Mouse (Mus musculus): ENCODE measurements around the gene Slc30a10. TPM values are rescaled to one million over a fixed set of nuclear protein-coding genes. Genes with fewer than 3 reads are reported as not detected.

Slc30a10 gene
- total RNA-seq, 2 experiments from 2014 or later = 0.05 TPM; not detected in 1

DNA sequence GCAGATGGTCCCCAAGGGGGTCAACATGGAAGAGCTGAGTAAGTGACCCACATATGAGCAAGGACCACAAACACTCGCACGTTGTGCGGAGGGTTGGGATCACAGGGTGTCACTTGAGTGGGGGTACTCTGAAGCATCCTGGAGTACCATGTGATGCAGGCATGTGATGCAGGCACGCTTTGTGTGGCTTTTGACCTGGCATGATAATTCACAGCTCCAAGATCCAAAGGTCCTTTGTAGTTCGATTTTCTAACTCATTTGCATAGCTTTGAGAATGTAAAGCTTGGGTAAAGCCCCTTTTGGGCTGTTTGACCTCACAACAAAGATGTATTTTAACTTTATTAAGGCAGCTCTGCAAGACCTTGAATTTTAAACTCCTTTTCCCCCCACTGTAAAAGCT, 8.2 kb downstream of the Slc30a10 start:
- DNase-seq (ENCODE audit: low spot score) = no peak

- no peak for DNase-seq (ENCODE audit: low spot score)
These were observed 14.9 kb downstream of the Slc30a10 start for GRCm38 (mm10) chr1:185469551-185470021.

- no peak for DNase-seq (ENCODE audit: low spot score)
These were observed 17.5 kb downstream of the Slc30a10 start for GRCm38 (mm10) chr1:185472025-185472720.

DNA sequence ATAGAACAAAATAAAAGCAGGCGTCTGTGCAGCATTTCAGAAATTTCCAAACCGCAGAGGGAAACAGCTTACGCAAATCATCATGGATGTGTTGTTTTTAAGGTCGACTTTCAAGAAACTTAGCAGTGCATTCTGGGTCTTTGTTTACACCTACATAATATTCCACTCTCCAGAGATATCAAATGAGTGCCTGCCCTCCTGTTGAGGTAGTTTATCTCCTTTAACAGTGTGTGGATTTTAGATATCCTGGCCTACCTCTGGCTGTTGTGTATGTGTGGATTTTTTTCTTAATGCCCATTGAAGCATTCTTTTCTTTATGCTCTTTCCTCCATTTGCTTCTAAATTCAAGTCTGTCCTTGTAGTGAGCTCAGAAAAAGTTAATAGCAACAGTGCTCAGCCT, 18.1 kb downstream of the Slc30a10 start:
- no peak for DNase-seq (ENCODE audit: low spot score)

DNA sequence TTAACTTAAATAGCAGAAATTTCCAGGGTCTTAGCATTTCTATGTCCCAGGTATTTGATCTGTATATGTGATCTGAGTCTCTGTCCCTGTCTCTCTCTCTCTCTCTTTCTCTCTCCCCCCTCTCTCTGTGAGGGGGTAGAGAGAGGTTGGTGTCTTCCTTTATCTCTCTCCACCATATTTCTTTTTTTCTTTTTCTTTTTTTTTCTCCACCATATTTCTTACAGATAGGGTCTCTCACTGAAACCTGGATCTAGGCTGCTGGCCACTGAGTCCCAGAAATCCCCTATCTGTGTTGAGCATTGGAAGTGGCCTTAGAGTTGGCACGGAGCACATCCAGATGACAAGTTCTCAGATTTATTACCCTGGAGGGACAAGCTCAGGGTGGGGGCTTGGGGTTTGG, 18.8 kb downstream of the Slc30a10 start:
- DNase-seq (ENCODE audit: low spot score) = no peak

DNA sequence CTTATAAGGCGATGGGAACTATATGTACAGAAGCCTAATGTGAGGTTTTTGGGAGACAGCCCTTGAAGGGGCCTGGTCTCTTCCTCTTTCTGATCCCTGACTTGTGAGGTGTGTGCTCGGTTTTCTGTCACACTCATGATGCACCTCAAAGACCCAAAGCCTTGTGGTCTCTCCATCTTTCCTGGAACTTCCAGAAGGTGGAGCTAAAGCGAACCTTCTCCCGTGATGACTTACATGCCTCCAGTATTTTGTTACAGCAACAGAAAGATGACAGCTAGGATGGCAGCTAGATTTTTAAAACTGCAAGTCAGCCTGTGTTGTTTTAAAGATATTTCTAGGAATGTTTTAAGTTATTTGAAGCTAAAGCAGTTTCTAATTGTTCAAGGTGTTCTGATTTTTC, 25.2 kb downstream of the Slc30a10 start:
- no peak for DNase-seq (ENCODE audit: low spot score)

GRCm38 (mm10) chr1:185482001-185482761, 27.5 kb downstream of the Slc30a10 start:
- DNase-seq (ENCODE audit: low spot score) = no peak

GRCm38 (mm10) chr1:185482762-185483161, 28.1 kb downstream of the Slc30a10 start:
- no peak for DNase-seq (ENCODE audit: low spot score)

DNA sequence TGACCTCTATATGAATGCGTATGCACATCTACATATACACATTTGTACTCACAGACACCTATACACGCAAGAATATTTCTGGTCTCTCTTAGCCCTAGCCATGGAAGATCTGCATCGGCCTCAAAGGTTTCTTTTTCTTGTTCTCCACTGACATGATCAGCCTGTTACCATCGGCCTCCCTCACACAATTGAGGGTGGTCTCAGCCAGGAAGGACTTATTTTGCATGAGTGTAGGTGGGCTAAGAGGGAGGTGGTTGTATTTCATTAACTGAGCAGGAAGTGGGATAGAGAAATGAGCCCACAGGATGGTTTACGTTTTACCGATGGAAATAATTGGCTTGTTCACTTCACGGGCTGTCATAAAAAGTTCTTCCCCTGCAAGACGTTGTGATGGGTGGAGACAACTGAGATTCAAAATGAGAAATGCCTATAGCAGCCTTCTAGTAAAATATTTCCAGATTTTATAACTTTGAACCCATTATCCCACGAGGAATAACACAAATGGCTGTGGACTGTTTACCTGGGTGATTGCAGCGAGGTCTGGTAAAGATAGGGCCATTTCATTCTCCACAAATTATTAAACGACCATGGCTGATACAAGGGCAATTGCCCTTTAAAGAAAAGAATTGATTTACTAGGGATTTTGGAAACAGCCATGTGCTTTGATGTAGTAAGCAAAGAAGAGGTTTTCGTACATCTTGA, 28.9 kb downstream of the Slc30a10 start:
- no peak for DNase-seq (ENCODE audit: low spot score)

GRCm38 (mm10) chr1:185484281-185484680, 29.6 kb downstream of the Slc30a10 start:
- no peak for DNase-seq (ENCODE audit: low spot score)

DNA sequence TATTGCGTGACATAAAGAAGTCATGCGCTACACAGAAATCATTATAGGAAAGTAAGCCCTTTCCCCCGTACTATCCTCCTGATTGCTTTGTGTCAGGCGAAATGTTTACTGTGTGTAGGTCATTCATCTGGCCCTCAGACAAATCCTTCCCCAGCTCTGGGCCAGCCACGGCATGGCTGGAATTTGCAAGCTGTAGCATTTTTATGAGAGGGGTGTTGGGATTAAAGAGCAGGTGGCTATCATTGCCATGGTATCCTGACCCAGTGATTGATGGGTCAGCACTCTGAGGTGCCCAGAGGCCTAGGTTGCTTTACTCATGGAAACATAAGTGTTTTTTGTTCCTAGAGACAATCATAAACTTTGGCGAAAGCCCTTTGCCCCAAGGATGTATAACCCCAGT, 35.2 kb downstream of the Slc30a10 start:
- no peak for DNase-seq (ENCODE audit: low spot score)

DNA sequence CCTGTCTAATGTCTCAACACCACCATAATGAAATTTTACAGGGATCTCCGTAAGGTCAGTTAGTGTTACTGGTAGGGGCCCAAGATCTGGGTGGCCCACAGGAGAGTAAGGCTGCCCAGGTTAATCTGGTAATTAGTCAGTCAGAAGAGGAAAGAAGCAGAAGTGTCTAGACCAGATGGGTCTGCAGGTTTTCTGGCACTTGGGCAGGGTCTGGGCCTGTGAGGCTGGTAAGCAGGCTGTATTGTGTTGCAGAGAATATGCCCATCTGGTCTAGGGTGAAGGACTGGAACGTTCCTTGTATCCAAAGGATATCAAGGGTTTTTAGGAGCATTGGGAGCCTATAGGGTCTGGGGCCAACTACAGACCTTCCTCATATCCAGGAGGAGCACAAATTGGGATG, 36.0 kb downstream of the Slc30a10 start:
- DNase-seq (ENCODE audit: low spot score) = no peak

GRCm38 (mm10) chr1:185493439-185494034, 38.9 kb downstream of the Slc30a10 start:
- no peak for DNase-seq (ENCODE audit: low spot score)

GRCm38 (mm10) chr1:185496791-185497460, 42.3 kb downstream of the Slc30a10 start:
- DNase-seq (ENCODE audit: low spot score) = no peak

DNA sequence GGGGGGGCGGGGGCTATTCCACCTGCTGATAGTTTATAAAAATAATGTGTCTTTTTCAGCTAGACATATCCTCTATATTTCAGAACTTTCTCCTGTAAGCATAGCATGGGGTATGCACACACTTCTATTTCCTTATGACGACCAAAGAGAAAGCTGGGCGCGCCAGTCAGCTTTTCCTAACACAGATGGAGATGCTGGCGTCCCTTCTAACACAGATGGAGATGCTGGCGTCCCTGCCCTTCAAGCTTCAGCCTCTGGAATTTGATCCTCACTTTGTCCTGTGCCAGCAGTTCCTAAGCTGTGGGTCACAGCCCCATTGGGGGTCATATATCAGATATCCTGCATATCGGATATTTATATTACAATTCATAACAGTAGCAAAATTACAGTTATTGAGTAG, 46.0 kb downstream of the Slc30a10 start:
- DNase-seq (ENCODE audit: low spot score) = no peak

DNA sequence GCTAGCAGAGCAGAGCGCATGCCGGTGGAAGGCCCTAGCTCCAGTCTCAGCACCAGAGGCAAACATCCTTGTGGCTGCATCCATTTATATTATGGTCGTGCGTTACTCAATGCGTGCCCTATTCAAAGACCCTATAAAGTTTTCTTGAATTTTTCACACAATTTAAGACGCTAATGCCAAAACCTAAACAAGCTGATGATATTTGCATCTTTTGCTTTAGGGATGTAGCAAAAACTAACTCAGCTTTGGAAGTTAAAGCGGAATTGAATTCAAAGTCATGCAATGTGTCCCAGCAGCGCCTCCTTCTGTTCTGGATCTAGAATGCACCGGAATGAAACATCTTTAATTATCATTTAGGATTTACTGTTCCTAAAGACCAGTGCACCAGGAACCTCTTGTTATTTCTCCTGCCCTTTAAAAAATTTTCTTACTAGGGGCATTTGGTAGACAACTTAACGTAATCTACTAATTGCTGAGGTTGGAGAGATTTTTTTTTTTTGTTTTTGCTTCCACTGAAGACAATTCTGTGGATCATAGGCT, 47.2 kb downstream of the Slc30a10 start:
- peak; percentile 8 for DNase-seq (ENCODE audit: low spot score)

- DNase-seq (ENCODE audit: low spot score) = no peak
These were observed 47.9 kb downstream of the Slc30a10 start for GRCm38 (mm10) chr1:185502550-185502949.

GRCm38 (mm10) chr1:185509042-185509441, 54.4 kb downstream of the Slc30a10 start:
- no peak for DNase-seq (ENCODE audit: low spot score)

- DNase-seq (ENCODE audit: low spot score) = no peak
These were observed 56.7 kb downstream of the Slc30a10 start for GRCm38 (mm10) chr1:185511306-185511705.

GRCm38 (mm10) chr1:185515526-185515979, 60.9 kb downstream of the Slc30a10 start:
- DNase-seq (ENCODE audit: low spot score) = no peak

- no peak for DNase-seq (ENCODE audit: low spot score)
These were observed 61.4 kb downstream of the Slc30a10 start for GRCm38 (mm10) chr1:185516041-185516440.
